Mouse (Mus musculus) thymus, postnatal 4 days (tissue): ENCODE measurements around the gene Olfr1006.
A peak's percentile ranks its signal among the peaks of the same experiment; 100 is the strongest.
"Not testable (repeated sequence)": the region's sequence is repeated elsewhere in the genome, so short reads cannot be mapped to it uniquely, and the experiment has no call there.

Experiments used
- DNase-seq: peaks from one replicate; pipeline ENCODE4 v3.0.0; 2021

Olfr1006 gene

DNA sequence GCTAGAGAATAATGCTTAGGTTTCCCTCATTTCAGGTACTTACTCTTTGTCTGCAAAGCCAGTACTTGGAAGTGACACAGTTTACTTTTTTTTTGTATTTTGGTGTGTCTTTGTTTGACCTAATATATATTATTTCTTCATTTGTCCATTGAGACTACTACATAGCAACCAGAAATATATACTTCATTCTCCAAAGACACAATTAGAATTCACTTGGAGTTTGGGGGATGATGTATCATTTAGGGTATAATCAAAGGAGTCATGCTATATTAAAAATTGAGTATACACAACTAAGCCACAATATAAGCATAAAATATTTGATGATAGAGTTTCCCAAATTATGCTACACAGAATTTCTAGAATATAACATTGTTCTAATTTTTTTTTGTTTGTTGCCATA lies at the start of gene Olfr1006:
Gene Olfr1006, minus strand, starts transcription at position 101 of the 400 bp plus-strand sequence.
- no peak for DNase-seq

GRCm38 (mm10) chr2:85725793-85726192 lies 47.2 kb upstream of the Olfr1006 start:
- DNase-seq: peak; percentile 9

DNA sequence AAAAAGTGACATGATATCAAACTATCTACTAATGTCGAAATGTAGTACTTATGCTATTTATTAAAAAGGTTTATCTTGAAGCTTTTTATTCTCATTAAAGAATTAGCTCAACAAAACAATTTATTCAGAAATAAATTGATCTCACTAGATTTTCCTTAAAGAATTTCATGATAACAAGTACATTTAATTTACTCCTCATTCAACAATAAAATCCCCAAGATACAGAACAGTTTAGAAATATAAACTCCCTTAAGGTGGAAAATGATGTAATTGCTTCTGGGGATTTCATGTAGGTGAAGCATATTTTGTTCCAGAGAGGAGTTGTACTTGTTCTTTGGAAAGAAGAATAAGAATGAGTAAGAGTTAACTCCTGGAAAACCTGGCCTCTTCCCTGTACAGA lies 36.6 kb upstream of the Olfr1006 start, which contains the start of gene Olfr1009:
Gene Olfr1009, plus strand, starts transcription at position 301 of the 400 bp plus-strand sequence.
- no peak for DNase-seq

DNA sequence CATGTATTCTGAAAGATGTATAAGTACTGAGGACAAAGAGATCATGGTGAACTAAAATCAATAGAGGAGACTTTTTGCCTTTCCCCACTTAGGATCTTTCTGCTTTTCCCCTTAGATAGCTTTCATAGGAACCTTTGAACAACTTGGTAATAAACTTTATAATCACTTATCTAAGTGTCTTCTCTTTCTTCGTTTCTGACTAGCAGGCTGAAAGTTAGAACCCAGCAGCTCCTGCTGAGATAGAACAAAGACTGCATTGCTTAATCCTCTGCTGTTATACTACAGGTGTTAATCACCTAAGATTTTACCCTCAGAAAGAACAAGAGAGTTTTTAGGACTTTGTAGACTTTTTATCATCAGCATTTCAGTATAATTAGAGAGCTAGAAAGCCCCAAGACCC lies 32.6 kb upstream of the Olfr1006 start:
- DNase-seq: no peak

- not testable (repeated sequence) for DNase-seq
Measured at GRCm38 (mm10) chr2:85710680-85711079, 32.1 kb upstream of the Olfr1006 start.

DNA sequence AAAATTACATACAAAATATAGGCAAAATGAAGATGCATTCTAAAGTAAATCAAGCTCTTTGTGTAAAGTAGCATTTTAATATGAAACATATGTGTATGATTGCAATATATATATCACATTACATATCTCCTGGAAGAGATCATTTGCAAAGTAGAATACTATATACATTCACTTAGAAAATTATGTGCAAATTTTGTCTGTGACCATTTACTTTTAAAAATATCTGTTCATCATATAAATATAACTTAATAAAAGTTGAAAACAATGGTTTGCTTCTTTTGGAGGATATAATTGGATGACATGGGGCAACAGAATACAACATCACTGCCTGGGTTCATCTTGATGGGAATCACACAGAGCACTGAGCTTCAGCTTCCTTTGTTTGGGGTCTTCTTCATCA lies 10.6 kb upstream of the Olfr1006 start, which contains the start of gene Olfr1008:
Gene Olfr1008, plus strand, starts transcription at position 301 of the 400 bp plus-strand sequence.
- no peak for DNase-seq

DNA sequence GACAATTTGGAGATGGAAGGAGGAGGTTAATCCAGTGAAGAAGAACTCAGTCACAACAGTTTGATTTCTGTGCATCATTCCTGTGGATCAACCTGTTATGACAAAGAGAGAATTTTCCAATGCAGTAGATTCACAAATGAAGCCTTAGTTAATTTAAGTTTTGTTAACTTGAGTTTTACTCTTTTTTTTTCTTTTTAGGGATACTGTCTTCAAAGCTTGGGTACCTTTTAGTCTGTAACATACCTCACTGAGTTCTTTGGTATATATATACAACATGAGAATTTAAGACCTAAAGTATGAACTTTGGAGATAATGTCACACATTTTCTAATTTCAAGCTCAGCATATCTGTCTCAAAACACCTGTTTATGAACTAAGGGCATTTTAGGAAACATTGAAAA lies 14.2 kb downstream of the Olfr1006 start, which contains the start of gene Olfr154:
Gene Olfr154, minus strand, starts transcription at position 101 of the 400 bp plus-strand sequence.
- DNase-seq: not testable (repeated sequence)

DNA sequence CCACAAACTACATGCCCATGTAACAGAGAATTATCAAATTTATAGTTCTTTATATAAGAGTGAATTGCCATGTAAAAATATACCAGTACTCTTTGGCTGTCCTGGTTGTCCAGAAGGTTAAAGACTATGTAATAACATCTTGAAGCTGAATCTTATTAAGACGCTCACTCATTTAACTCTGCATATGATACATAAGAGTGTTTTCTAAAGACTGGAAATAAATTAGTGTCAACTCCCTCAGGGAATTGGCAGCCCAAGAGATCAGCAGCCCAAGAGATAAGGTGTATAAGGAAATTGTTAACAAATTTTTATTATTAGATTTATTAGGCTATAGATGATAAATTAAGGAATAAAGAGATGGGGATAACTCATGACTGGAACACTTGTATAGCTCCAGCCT lies 28.0 kb downstream of the Olfr1006 start, which contains the start of gene Olfr1002:
Gene Olfr1002, minus strand, starts transcription at position 101 of the 400 bp plus-strand sequence.
- DNase-seq: no peak
